Mouse (Mus musculus) ES-E14 (cell line): ENCODE measurements around the gene Spg20. TPM values are rescaled to one million over a fixed set of nuclear protein-coding genes. Genes with fewer than 3 reads are reported as not detected.
A peak's percentile ranks its signal among the peaks of the same experiment; 100 is the strongest.

ENCODE experiments used
- DNase-seq: peaks from one replicate; pipeline ENCODE4 v3.0.0-alpha.2; 2013; ENCODE audit warnings: low read depth, low spot score
- H3K27ac ChIP-seq: 2 replicates; pipeline ENCODE4 v1.5.1; 2012; ENCODE audit warnings: low read depth, mild to moderate bottlenecking, low read length, moderate library complexity, mixed read lengths; ENCODE audit not compliant: poor library complexity, insufficient read depth, severe bottlenecking
- H3K36me3 ChIP-seq: 2 replicates; pipeline ENCODE4 v1.6.1; 2012; ENCODE audit warnings: mild to moderate bottlenecking, low read length, moderate library complexity, mixed read lengths; ENCODE audit not compliant: control insufficient read depth, poor library complexity, insufficient read depth, severe bottlenecking
- H3K4me1 ChIP-seq, 2 experiments: fragments of 150-350 bp in 1 of 2; sonication (generic) in 1 of 2; 2 replicates each; pipeline ENCODE4 v1.6.1; 2012; ENCODE audit warnings: low read length in 2 of 2, mild to moderate bottlenecking in 1 of 2, mixed read lengths in 1 of 2; ENCODE audit not compliant: control insufficient read depth in 2 of 2, insufficient read depth in 2 of 2, poor library complexity in 1 of 2
- H3K4me3 ChIP-seq, 2 experiments: fragments of 150-350 bp in 1 of 2; sonication (generic) in 1 of 2; 2 replicates each; pipeline ENCODE4 v1.5.1; 2012; ENCODE audit warnings: low read length in 2 of 2, low read depth in 1 of 2, mild to moderate bottlenecking in 1 of 2, mixed read lengths in 1 of 2; ENCODE audit not compliant: insufficient read depth in 1 of 2, poor library complexity in 1 of 2, severe bottlenecking in 1 of 2
- H3K9ac ChIP-seq: 2 replicates; pipeline ENCODE4 v1.6.1; 2012; ENCODE audit warnings: low read depth, mild to moderate bottlenecking, low read length, mixed read lengths; ENCODE audit not compliant: poor library complexity, insufficient read depth, severe bottlenecking
- H3K9me3 ChIP-seq: fragments of 150-350 bp; sonication (generic); 2 replicates; pipeline ENCODE4 v1.6.1; 2012; ENCODE audit warnings: low read depth, mild to moderate bottlenecking, low read length; ENCODE audit not compliant: control insufficient read depth, insufficient read depth
- CHD2 ChIP-seq: IDR thresholded peaks from 2 replicates; pipeline ENCODE4 v1.6.1; 2014; ENCODE audit warnings: mild to moderate bottlenecking, low read depth, low read length, inconsistent platforms
- HCFC1 ChIP-seq: IDR thresholded peaks from 2 replicates; pipeline ENCODE4 v1.6.1; 2012; ENCODE audit warnings: low read length, inconsistent platforms, borderline replicate concordance; ENCODE audit not compliant: insufficient read depth
- MAFK ChIP-seq: IDR thresholded peaks from 2 replicates; pipeline ENCODE4 v1.6.1; 2014; ENCODE audit warnings: mild to moderate bottlenecking, low read depth, low read length, inconsistent platforms; ENCODE audit not compliant: insufficient read depth
- ZC3H11A ChIP-seq: IDR thresholded peaks from 2 replicates; pipeline ENCODE4 v1.6.1; 2012; ENCODE audit warnings: low read depth, mild to moderate bottlenecking, inconsistent platforms, low read length, borderline replicate concordance
- ZNF384 ChIP-seq: IDR thresholded peaks from 2 replicates; pipeline ENCODE4 v1.6.1; 2012; ENCODE audit warnings: low read depth, low read length, inconsistent platforms
- in situ Hi-C, 2 experiments: fragments of 600-800 bp; cut with MboI; formaldehyde crosslinking; loops; one replicate each; pipeline ENCODE4 v1.15.1; 2025; ENCODE audit warnings: low sequenced_read_pairs in 2 of 2, inconsistent platforms in 1 of 2; ENCODE audit not compliant: unreplicated experiment in 2 of 2
- total RNA-seq: library from RNA; depleted of rRNA; stranded (reverse); fragments of 300-350 nt; gene quantifications from 2 replicates; pipeline ENCODE4 v1.2.3, GENCODE M21; 2012; rRNA removed

The Spg20 gene
- total RNA-seq, 1 experiment, result 12.8 TPM

DNA sequence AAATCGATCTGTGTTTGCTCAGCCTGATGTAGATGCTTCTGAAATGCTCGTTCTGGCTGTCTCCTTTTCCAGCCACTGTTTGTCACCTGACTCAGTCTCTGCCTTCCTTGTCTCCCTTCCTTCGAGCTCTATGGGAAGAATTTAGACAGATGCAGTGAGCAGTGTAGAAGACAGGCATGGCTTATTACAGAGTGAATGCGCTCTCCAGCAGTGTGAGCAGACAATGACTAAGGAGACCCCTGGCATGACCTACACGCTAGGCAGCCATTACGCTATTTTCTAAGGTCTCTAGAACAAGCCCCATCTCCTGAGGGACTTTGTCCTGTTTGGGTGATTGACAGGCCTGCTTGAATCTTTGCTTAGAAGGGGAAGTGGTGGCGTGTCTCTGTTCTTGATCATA, 49.2 kb downstream of the Spg20 start:
- Histone ChIP-seq H3K4me1 (no peaks in the 10 kb centered on the region), H3K9ac (no peak overlapping the region), H3K4me3 (no peak overlapping the region), H3K27ac (no peak overlapping the region), H3K9me3 (no peaks in the 10 kb centered on the region), H3K36me3 (no peaks in the 10 kb centered on the region)
- in situ Hi-C loops, result no loop called here
- no peak for TF ChIP-seq CHD2
- TF ChIP-seq HCFC1, result no peak
- TF ChIP-seq ZNF384, result no peak
- no peak for TF ChIP-seq ZC3H11A
- TF ChIP-seq MAFK, result no peak
- no peak for DNase-seq

DNA sequence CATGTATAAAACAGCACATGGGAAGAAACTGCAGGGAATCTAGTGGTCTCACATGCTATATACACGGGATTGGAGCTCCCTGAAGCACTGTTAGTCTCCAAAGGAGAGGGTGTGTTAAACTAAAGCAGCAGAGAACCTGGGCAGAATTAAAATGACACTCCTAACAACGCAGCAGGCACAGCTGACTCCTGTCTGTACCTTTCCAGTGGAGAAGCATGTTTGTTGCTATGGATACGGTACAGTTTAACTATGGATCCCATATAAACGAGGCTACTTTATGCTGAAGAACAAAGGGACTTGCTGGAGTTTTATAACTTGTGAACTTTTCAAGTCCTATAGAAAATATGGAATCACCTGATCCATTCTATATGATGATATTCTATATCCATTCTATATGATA, 51.6 kb downstream of the Spg20 start:
- in situ Hi-C loops, result no loop called here

DNA sequence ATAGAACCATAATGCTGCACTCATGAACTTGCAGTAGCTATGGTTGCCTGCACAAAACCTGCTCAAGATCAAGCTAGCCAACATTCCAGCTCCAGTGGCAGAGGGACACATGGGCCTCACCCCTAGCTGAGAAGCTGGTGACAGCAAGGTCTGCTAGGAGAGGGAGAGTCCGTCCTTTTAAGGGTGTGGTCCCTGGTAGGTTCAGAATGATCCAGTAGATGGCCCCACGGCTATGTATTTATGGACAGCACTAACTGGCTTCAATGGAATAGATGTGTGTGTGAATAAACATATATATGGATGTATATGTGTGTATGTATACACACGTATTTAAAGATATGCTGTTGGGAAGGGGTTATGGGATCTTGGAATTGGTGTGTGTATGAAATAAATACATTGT, 60.6 kb downstream of the Spg20 start:
- H3K4me1 ChIP-seq, result no peaks in the 10 kb centered on the region
- in situ Hi-C loops, result no loop called here

More for the DNA sequence above, 51.6 kb downstream of the Spg20 start:
- Histone ChIP-seq H3K4me1 (no peaks in the 10 kb centered on the region), H3K4me3 (no peak overlapping the region), H3K36me3 (no peaks in the 10 kb centered on the region), H3K9me3 (no peaks in the 10 kb centered on the region), H3K9ac (no peak overlapping the region), H3K27ac (no peak overlapping the region)
- TF ChIP-seq CHD2 (no peak), ZNF384 (no peak), ZC3H11A (no peak), MAFK (no peak), HCFC1 (no peak)
- no peak for DNase-seq

GRCm38 (mm10) chr3:55177271-55177670, 65.4 kb downstream of the Spg20 start:
- no peak for DNase-seq
- no peak overlapping the region for H3K9ac ChIP-seq
- in situ Hi-C loops, result no loop called here
- TF ChIP-seq CHD2 (no peak), MAFK (no peak), HCFC1 (no peak), ZNF384 (no peak), ZC3H11A (no peak)
- no peaks in the 10 kb centered on the region for H3K4me1 ChIP-seq
- no peaks in the 10 kb centered on the region for H3K36me3 ChIP-seq
- H3K4me3 ChIP-seq, result no peak overlapping the region
- H3K9me3 ChIP-seq, result no peaks in the 10 kb centered on the region
- H3K27ac ChIP-seq, result no peak overlapping the region

More for the DNA sequence above, 60.6 kb downstream of the Spg20 start:
- Histone ChIP-seq H3K9ac (no peak overlapping the region), H3K4me3 (no peak overlapping the region), H3K36me3 (no peaks in the 10 kb centered on the region), H3K9me3 (no peaks in the 10 kb centered on the region), H3K27ac (no peak overlapping the region)
- no peak for TF ChIP-seq HCFC1
- no peak for DNase-seq

DNA sequence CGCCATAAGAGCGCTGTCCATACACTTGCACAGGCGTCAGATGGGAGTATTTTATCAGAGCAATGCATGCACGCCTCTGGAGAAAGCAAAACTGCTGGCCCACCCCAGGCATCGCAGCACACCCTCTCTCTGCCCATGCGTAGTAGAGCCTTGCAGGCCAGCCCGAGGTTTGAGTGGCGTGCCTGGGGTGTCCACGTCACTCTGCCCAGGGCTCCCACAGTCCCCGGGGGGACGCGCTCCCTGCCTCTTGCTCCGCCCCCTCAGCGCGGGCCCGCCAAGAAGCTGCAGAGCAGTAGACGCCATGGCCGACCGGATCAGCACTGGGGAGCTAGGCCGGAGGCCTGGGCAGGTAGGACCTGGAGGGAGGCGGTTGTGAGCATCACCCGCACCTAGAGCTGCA, 69.9 kb downstream of the Spg20 start, which contains the start of gene Sohlh2:
Gene Sohlh2 (plus strand): TSS at position 263 of the 400 bp plus-strand sequence.
- H3K4me1 ChIP-seq, result no peaks in the 10 kb centered on the region
- H3K36me3 ChIP-seq, result no peaks in the 10 kb centered on the region
- no peaks in the 10 kb centered on the region for H3K9me3 ChIP-seq
- DNase-seq, result no peak
- no peak for TF ChIP-seq CHD2
- no peak for TF ChIP-seq ZC3H11A
- TF ChIP-seq MAFK, result no peak
- TF ChIP-seq ZNF384, result no peak
- TF ChIP-seq HCFC1, result no peak
- no peak within 1 kb of the TSS for H3K27ac ChIP-seq
- peak within 1 kb of the TSS; percentile 46; the same call in 1 of the 2 replicates for H3K9ac ChIP-seq
- in situ Hi-C loops, result no loop called here
- peak within 1 kb of the TSS; percentile 60 to 75 for H3K4me3 ChIP-seq

Other genes starting within 250 kb of the Spg20 start
- gene Sertm1, start 196.2 kb upstream of the Spg20 start, total RNA-seq, result 0.31 and 0.53 TPM in 2 replicates
- 0.76 and 1.1 TPM in 2 replicates for gene Ccna1, start 56.6 kb upstream of the Spg20 start, total RNA-seq
- 0.16 and 0.54 TPM in 2 replicates for gene Ccdc169, start 25.2 kb downstream of the Spg20 start, total RNA-seq
- gene Sohlh2, start 69.9 kb downstream of the Spg20 start, total RNA-seq, result 8.9 and 14.1 TPM in 2 replicates
- 0.42 and 1.7 TPM in 2 replicates for gene Dclk1, start 130.3 kb downstream of the Spg20 start, total RNA-seq